Mouse (Mus musculus) left cerebral cortex, postnatal 10 days (tissue): ENCODE measurements at regions not wholly inside any gene's neighbourhood (a gene's known extent, or its start where the extent isn't known, plus 50 kb on each side); places are given as distances from the start of the nearest gene placed in this dataset.
"Not testable (repeated sequence)": the region's sequence is repeated elsewhere in the genome, so short reads cannot be mapped to it uniquely, and the experiment has no call there.

Source experiments
- DNase-seq, 2 experiments: peaks; one replicate each; pipeline ENCODE4 v3.0.0; 2021 to 2022; ENCODE audit warnings: low spot score in 2 of 2, mixed read lengths in 1 of 2; ENCODE audit errors: extremely low spot score in 1 of 2
- intact Hi-C: fragments of 180-260 bp; cut with DNase I; formaldehyde crosslinking; loops from one replicate; pipeline ENCODE4 v1.15.1; 2025

DNA sequence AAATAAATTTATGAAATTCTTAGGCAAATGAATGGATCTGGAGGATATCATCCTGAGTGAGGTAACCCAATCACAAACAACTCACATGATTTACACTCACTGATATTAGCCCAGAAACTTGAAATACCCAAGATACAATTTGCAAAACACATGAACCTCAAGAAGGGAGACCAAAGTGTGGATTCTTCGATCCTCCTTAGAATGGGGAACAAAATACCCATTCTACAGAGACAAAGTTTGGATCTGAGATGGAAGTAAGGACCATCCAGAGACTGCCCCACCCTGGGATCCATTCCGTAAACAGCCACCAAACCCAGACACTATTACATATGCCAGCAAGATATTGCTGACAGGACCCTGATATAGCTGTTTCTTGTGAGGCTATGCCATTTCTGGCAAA lies 971.2 kb downstream of the Agbl1 start:
- intact Hi-C loops, DNase-seq: not testable (repeated sequence)

DNA sequence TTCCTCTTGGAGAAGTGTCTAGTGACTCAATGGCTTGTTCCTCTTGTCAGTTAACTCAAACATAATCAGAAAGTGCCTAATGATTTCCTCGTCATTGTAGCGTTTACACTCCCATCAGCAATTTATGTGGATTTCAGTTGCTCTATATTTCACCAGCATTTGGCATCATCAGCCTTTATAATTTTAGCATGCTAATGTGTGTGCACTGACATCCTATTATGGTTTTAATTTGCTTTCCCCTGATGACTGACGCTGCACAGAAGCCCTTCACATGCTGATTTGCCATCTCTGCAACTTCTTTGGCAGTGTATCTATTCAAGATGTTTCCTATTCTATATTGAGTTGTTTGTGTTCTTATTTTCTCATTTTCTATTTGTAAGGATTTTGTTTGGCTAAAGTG lies 975.9 kb downstream of the Agbl1 start:
- intact Hi-C loops, result no loop called here
- DNase-seq, result peak in 1 of 2 experiments; percentile 1

DNA sequence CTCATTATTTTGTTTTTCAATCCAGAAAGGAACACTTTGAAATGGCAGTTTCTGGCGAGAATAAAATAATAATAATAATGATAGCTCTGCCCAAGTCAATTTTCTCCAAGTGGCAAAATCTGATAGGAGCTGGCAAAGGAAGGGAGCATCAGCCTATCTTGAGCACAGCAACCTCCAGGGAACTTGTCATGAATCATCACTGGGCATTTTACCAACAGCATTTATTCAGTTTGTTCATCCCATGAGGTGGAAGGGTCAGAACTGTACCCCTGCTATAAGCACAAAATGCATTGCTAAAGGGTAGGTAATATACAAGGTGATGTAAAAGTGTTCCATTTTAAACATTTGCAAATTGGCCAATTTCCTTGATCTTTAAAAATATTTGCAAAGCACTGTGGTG lies 1019.7 kb downstream of the Agbl1 start:
- no peak for DNase-seq
- intact Hi-C loops, result no loop called here

DNA sequence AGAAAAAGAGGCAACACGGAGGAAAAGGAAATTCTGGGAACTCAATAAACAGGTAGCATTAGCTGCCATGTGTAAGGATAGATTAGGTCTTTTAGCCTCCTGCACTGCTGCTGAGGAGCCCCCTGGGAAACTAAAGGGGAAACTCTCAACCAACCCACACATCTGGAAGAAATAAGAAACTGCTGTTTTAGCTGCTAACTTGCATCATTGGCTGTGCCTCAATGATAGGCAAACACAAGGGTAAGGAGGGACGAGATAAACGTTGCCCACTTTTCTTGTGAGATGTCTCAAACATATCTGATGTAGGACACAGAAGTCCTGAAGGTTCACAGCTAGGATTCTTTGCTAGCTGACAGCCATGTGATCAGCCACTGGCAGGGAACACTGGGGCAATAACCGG lies 1058.0 kb downstream of the Agbl1 start:
- intact Hi-C loops, result no loop called here
- DNase-seq, result no peak

GRCm38 (mm10) chr7:77294984-77295642 lies 1065.4 kb downstream of the Agbl1 start:
- DNase-seq, result no peak
- intact Hi-C loops, result no loop called here

GRCm38 (mm10) chr7:77303227-77303626 lies 1073.5 kb downstream of the Agbl1 start:
- no peak for DNase-seq
- intact Hi-C loops, result no loop called here

DNA sequence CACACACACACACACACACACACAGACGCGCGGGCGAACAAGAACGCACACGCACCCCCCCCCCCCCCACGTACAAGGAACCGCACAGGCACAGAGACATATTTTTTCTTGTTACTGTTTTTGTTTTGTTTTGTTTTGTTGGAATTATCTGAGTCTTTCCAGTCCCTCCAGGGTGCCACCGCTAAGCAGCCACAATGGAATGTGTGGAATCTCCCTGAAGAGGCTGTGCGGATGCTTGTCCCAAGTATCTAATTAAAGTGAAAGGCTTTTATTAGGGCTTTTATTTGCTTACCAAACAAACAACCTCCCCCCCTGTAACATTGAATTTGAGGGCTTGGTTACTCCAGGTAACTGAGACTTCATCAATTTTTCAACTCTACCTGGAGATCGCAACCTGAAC lies 1074.2 kb downstream of the Agbl1 start:
- peak in 1 of 2 experiments; percentile 28 for DNase-seq
- intact Hi-C loops, result no loop called here

- intact Hi-C loops, result no loop called here
- no peak for DNase-seq
Measured at GRCm38 (mm10) chr7:77305471-77305870, 1075.8 kb downstream of the Agbl1 start.

GRCm38 (mm10) chr7:77311661-77312060 lies 1082.0 kb downstream of the Agbl1 start:
- intact Hi-C loops, result no loop called here
- no peak for DNase-seq

DNA sequence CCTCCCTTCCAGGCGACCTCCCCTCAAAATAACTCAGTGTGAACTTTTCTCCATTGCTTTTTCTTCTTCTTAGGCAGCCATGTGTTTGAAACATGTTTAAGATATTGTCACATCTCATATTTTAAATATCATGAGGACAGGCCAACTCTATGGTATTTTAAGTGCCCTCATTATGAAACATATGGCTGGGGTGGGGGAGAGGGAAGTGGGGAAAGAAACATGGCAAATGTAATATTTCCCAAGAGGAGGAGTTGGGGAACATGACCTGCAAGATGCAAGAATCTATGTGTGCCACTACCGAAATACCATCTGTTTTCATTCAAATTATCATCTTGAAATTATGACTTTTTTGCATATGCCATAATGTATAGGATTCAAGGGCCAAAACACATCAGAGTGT lies 1095.5 kb downstream of the Agbl1 start:
- intact Hi-C loops, result no loop called here
- no peak for DNase-seq

GRCm38 (mm10) chr7:77326836-77327235 lies 1097.1 kb downstream of the Agbl1 start:
- DNase-seq, result no peak
- intact Hi-C loops, result no loop called here

DNA sequence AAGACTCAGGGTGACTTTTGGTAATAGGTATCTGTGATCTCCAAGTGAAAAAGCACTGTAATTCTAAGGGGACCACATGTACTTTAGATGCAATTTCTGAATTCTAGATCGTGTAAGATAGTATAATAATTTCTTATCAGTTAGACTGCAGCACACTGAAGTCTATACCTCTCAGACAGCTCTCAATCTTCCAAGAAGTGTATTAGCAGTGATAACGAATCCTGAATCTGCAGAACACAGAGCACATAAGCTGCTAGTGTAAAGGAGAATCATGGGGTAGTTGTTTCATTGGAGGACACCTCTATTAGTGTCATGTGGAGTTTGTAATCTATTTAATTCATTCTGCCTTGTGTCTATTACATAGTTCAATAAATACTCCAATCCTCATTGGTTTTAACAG lies 1097.8 kb downstream of the Agbl1 start:
- no peak for DNase-seq
- intact Hi-C loops, result no loop called here

DNA sequence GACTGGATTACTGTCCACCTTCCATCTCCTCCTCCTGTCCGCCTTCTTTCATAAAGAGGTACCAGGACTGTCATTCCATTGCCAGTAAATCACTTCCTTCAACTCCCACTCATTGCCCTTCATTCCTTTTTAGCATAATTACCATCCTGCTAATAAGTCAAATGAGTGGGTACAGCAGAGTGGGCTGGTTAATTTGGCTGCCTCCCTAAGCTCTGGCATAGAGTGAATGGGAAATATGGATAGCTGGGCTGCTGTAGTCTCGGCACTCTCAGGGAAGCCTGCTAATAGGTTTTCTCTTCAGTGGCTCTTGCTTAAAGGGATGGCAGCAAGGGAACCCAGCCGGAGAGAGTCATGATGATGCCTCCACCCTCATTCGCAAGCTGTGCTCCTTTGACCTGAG lies 1108.9 kb downstream of the Agbl1 start:
- peak in 1 of 2 experiments; percentile 4 for DNase-seq
- intact Hi-C loops, result no loop called here
